Mouse (Mus musculus): ENCODE results near the gene Ercc4.
"Not testable (repeated sequence)": the region's sequence is repeated elsewhere in the genome, so short reads cannot be mapped to it uniquely, and the experiment has no call there.

Ercc4 gene

DNA sequence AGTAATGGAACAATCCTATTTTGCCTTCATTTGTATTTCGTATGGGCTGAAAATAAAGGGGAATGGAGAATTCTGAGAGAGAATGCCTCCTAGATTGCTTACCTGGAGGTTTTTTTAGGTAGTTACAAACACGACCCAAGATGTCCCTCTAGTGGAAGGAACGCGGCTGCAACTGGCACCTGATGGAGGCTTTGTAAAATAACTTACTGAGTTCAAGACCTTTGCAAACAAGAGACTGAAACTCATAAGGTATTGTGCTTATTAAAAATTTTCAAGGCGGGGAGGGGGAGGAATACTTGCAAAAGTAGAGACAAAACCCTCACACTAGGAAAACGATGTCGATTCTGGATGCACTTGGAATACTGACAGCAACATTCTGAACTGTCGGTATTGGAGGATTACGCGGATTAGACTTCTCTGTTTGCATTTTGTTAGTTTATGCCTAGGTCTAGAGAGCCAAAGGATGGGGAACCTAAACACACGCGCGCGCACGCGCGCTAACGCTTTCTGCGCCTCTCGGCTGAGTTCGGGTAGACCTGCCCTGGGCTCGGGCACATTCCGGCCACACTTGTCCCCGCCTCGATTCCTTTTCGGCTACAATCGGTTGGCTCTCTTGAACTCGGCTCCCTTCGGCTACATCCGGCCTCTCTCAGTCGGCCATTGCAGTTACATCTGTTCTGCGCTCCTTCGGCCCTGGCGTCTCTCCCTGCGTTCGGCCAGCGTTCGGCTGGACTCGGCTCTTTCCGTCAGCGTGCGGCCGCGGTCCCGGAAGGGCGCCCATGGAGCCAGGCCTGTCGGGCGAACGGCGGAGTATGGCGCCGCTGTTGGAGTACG is at the start of gene Ercc4:
Gene Ercc4, plus strand, starts transcription at position 529 of the 834 bp plus-strand sequence.
- peak; percentile 98 for DNase-seq (ENCODE audit: low spot score in 2 of 2)

DNA sequence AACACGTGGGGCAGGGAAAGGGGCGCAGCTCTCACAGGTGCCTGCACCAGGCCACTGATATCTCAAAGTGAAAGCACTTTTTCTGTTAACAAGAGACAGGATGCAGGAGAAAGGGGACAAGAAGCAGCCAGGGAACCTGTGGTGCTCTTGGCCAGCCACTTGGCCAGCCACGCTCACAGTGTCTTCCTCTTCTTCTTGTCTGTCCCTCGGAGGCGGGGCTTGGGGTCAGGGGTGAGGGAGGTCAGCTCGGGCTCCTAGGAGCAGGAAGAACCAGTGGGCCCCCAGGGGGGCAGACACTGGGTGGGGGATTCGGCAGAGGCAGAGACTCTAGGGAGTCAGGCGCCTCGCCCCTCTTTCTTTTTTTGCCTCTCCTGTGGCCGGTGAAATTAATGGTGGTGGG is 48.4 kb upstream of the Ercc4 start:
- DNase-seq (ENCODE audit: low spot score in 2 of 2) = no peak

DNA sequence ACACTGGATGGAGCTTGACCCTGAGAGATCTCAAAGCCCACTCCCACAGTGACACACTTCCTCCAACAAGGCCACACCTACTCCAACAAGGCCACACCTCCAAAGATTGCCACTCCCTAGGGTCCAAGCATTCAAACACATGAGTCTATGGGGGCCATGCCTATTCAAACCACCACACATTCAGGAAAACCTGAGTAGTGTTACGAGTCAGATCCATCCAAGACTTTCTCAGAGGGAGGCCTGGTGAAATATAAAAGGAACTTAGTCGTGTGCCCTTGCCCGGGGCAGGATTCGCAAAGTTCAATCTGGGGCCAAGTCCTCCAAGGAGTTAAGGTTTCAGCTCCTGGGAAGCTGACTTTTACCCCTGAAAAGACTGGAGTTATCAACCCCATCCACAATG is 35.3 kb upstream of the Ercc4 start:
- DNase-seq (ENCODE audit: low spot score in 2 of 2) = no peak

DNA sequence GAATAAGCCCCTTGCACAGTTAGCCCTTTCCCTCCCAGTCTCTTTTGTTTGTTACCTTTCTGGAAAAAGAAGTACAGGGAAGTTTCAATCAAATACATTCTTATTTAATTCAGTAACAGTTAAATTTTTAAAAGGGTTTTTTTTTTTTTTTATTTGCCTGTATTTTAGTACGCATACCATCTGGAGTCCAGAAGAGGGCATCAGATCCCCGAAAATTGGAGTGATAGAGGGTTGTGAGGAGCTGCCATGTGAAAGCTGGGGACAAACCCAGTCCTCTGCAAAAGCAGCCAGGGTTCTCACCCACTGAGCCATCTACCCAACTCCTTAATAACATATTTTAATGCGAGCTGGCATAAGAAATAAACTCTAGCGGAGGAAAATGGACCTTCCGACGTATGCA is 29.3 kb upstream of the Ercc4 start:
- DNase-seq (ENCODE audit: low spot score in 2 of 2) = no peak

DNA sequence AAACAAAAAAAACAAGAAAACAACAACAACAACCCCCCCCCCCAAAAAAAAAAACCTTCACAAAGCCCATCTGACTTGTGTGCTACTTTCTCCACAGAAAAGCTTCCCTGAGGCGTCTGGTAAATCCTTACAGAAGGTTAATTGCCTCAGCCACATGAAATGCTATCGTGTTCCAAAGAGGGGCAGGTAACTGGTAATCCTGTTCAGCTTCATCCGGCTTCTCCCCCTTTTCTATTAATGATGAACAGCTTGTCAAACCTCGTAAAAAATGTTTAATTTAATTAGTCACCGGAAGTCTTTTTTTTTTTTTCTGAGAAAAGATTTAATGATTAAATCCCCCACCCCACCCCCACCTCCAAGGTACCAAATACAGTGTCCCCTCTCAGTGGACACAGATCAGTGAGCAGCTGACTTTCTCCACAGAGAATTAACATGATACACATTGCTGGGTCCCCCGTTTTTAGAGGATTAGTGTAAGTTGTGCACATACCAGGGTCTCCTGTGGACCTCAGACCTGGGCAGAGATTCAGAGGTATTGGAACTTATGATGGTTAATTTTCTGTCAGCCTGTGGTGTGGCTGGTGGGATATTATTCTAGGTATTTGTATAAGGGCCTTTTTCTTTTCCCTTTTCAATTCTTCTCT is 26.2 kb upstream of the Ercc4 start:
- DNase-seq (ENCODE audit: low spot score in 2 of 2) = no peak

DNA sequence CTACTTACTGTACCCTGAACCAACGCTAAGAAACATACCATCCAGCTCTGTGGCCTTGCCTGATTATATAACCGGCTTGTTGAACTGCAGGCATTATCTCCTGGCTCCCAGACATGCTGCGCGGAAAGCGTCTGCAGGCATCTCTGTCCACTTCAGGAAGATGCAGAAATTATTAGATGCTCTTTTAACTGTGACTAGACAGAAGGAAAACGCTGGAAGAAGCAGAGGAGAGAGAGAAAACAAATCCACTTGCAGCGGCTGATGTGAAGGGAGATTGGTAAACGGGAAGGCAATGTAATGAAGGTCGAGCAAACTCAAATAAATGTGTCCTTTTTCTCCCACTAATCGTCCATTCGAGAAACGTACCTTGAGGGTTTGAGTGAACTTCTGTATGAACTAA is 1.1 kb upstream of the Ercc4 start:
- DNase-seq (ENCODE audit: low spot score in 2 of 2) = no peak

DNA sequence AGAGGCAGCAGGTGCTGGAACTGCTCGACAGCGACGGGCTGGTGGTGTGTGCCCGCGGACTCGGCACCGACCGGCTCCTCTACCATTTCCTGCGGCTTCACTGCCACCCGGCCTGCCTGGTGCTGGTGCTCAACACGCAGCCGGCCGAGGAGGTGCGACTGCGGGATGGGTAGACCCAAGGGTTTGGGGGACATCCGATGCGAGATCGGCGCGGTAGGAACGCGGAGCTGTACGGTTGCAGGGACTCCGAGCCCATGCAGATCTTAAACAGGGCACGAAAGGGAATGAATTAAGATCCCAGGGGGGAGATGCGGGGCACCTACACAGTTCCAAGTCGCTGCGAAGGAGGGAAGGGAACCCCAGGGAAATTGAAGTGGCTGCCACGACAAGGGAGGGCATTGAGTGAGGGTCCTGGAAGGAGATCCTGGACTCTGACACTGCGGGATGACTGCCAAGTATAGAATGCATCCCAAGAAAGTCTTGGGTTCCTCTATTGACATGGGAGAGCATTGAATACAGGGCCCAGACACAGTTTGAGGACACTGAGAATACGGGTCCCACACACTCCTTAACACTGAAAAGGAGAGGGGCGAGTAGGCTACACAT is 609 bp downstream of the Ercc4 start:
- DNase-seq (ENCODE audit: low spot score in 2 of 2) = no peak

DNA sequence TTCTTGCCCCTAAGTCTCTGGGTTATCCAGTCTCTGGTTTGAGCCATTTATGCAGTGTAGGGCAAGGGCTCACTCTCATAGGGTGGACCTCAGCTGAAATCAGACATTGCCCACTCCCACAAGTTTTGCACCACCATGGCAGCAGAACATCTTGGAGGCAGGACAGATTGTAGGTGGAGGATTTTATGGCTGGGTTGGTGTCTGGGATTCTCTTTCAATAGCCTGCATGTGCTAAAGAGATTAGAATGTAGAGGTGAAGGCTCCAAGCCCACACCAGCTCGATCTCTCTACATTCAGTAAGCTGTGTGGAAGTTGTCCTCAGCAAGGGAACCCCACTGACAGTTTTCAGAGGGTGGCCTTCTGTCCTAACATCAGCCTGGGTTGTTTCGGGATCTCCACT is 5.3 kb downstream of the Ercc4 start:
- no peak for DNase-seq (ENCODE audit: low spot score in 2 of 2)

DNA sequence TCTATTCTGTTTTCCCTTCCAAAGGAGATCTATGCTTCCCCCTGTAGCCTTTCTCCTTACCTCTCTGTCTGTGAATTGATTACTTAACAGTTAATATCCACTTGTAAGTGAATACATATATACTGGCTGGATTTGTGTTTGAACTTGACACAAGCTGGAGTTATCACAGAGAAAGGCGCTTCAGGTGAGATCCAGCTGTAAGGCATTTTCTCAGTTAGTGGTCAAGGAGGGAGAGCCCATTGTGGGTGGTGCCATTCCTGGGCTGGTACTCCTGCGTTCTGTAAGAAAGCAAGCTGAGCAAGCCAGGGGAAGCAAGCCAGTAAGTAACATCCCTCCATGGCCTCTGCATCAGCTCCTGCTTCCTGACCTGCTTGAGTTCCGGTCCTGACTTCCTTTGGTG is 6.0 kb downstream of the Ercc4 start:
- DNase-seq (ENCODE audit: low spot score in 2 of 2) = not testable (repeated sequence)

DNA sequence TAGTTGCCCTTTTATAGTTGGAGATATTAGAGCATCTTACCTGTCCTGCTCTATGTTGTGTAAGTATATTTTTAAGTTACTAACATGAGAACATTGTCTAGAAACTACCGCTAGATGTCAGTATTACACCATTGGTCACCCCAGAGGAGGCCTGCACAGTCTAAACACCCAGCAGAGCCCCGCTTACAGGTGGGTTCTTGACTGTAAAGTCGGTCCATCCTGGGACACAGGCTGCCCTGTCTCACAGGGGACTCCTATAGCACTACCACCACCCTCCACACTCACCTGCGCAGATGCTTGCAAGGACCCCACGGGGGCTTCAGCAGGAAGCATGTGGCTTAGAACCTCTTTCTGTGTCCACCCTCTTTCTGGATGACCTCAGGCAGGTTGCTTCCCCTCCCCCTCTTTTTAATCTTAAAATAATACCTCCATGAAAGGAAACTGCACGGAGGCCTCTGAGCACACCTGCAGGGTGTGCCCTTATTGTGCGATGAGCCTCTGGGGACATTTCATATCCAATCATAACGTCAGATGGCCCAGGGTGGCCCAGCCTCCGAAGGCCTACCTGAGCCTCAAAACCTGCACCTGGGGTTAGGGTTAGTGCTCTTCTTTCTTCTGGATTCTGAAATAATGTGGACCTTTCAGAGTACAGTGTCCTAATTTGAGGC is 7.9 kb downstream of the Ercc4 start:
- peak; percentile 51 to 59 for DNase-seq (ENCODE audit: low spot score in 2 of 2)

DNA sequence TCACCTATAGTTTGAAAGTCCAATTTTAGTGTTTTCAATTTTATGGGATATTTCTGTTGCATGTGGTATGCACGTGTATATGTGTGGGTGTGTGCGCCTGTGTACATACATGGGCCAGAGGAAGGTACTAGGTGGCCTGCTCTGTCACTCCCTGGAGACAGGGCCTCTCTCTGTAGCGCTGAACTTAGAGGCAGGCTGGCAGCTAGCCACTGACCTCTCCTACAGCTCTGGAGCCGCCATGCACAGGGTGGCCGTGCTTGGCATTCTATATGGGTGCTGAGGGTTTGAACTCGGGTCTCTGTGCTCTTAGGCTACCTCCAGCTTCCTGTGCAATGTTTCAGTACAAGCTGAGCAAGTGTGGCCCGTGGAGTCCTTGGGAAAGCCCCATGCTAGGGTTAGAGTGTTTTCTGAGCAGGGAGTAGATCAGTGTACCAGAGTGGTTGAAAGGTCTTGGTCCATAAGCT is 8.5 kb downstream of the Ercc4 start:
- no peak for DNase-seq (ENCODE audit: low spot score in 2 of 2)

DNA sequence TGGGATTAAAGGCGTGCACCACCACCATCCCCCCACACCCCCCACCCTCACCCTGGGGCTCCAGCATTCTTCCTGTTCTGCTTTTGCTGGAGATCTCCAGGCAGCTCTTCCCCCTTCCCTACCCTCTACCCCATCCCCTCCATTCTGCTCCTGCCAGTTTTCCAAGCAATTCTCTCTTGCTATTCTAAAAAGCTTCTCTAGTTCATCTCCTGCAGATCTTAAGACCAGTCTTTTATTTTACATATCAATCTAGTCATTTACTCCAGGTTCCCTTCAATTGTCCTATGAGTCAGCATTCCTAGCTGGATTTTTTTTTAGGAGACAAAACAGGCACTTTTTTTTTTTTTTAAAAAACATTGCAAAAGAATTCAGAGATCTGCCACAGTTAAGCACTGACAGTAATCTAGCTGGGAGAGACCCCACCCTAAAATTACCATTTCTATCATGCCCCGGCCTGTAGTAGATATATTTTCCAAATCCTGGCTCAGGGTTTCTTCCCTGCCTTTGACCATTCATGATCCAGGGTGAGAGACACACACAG is 9.3 kb downstream of the Ercc4 start:
- no peak for DNase-seq (ENCODE audit: low spot score in 2 of 2)

DNA sequence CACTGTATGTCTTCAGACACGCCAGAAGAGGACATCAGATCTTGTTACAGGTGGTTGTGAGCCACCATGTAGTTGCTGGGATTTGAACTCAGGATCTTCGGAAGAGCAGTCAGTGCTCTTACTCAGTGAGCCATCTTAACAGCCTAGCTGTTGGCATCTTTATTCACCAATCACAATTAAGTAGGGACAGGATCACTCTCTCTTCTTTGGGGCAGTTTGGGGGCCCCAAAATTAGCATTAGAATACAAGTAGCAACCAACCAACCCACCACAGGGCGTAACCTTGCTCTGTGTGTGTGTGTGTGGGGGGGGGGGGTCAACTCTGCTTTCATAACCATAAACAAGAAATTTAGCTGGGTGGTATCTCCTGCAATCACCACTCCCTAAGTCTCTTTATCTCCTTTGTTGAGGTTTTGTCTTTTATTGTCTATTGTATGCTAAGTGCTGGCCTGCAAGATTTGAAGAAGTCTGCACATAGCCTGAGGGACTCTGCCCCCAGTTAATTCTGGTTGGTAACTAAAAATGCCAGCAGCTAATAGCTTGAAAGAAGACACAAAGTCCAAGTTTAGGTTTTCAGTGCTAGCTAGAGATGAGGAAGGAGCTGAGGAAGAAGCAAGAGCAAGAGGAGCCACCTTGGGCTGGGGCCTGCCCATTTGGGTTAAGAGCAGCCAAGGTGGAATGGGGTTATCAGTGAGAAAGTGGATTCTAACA is 10.3 kb downstream of the Ercc4 start:
- DNase-seq (ENCODE audit: low spot score in 2 of 2) = no peak

DNA sequence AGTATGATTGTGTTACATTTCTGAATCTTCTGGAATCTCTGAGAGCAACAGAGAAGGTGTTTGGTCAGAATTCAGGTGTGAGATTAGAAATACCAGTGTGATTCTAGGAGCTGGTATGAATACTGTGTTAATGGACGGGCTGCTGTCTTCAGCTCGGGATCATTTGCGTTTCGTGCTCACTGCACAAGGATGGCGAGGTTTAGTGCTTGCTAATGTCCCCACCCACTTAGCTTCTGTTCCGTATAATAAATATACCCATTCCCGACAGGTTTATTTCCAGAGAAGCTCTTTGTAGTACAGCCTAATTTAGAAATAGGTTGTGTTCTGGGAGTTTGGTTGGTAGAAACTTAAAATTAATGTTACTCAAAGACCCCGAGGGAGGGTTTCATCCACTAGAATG is 15.9 kb downstream of the Ercc4 start:
- DNase-seq (ENCODE audit: low spot score in 2 of 2) = no peak

DNA sequence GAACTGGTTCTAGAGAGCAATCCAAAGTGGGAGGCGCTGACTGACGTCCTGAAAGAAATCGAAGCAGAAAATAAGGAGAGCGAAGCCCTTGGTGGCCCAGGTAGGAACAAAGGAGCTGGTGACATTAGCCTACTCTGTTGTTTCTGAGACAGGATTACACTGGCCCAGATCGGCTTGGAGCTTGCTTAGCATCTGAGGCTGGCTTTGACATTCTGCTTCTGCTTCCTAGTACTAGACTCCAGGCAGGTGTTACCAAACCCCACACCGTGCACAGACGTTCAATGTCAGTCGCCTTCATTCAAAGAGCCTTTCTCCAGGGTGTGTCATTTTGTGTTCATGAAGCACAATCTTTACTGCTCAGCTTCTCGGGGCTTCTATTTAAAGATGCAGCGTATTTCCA is 18.1 kb downstream of the Ercc4 start:
- no peak for DNase-seq (ENCODE audit: low spot score in 2 of 2)

DNA sequence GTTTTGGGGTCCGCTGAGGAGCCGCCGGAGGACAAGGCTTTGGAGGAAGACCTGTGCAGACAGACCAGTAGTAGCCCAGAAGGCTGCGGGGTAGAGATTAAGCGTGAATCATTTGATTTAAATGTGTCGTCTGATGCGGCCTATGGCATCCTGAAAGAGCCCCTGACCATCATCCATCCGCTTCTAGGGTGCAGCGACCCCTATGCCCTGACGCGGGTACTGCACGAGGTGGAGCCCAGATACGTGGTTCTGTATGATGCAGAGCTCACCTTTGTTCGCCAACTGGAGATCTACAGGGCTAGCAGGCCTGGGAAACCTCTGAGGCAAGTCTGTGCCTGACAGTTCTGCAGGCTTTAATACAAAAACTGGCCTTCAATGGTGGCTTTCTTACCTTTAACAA is 20.9 kb downstream of the Ercc4 start:
- no peak for DNase-seq (ENCODE audit: low spot score in 2 of 2)

DNA sequence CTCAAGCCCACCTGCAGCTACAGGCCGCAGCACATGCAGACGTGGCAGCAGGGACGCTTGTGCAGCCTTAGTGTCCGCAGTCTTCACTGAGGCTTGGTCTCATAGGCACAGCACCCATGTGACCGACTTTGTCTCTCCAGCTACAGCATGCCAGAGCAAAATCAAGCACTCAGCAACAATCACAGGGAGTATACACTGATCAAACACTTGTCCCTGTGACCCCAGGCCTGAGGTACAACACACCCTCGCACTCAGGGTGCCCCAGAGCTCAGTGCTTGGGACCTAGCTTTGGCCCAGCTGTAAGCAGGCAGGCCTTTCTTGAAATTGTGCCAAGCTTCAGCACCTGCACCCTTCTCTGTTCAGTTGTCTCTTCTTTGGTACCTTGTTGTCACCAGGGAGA is 31.7 kb downstream of the Ercc4 start:
- no peak for DNase-seq (ENCODE audit: low spot score in 2 of 2)

DNA sequence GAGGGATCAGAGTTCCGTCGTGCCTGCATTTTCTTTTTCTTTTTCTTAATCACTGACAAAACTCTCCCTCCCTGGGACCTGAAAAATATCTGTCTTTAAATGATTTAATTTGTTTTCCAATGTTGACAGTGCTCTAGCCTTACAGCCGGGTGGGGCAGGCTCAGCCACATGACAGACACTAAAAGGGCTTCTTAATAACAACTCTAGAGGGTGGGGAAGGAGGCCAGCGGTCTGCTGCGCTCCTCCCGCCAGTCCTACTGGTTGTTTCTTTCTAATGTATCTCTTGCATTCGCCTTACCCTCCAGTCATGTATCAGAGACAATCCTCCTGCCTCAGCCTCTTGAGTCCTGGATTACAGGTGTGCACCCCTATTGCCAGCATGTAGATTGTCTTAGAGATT is 34.4 kb downstream of the Ercc4 start:
- DNase-seq (ENCODE audit: low spot score in 2 of 2) = no peak

DNA sequence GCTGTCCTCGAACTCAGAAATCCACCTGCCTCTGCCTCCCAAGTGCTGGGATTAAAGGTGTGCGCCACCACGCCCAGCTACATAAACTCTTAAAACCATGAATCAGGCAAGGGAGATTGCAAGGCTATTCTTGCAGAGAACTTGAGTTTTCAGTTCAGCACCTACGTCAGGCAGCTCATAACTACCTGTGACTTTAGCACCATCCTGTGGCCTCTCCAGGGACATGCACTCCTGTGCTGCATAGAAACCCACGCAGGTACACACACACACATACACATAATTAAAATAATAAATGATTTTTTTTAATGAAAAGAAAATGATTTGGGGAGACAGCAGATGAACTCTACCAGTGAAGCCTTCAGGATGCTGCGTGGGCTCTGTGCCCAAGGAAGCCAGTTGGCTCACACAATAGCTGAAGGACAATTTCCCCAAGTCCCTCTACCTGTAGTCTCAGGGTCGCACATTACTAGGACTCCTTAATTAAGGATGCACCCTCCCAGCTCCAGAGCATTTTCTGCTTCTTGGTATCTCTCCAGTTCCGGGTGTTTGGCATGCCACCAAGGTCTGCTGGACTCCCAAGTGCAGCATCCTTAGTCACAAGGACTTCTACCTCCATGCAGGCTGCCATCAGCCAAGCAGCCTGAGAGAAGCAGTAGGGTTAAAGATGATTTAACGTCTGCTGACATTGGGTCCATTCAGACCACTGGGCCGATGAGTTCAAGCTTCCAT is 35.4 kb downstream of the Ercc4 start:
- no peak for DNase-seq (ENCODE audit: low spot score in 2 of 2)

DNA sequence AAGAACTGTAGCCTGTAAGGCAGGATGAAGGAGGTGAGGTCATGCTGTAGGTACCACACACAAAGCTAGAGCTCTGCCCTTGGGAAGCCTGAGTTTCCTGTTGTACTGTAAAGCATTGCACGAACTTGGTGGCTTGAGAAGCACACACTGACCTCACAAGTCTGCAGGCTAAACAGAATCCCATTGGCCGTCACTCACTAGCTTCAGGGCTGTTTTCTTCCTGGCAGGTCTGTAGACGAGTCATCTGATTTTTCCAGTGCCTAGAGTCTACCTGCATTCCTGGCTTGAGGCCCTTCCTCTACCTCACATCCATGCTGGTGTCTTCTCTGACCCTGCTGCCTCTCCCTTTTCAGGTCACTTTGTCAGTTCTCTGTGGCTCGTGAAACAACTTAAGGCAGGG is 36.7 kb downstream of the Ercc4 start:
- DNase-seq (ENCODE audit: low spot score in 2 of 2) = no peak

Measured in right cerebral cortex, postnatal 10 days (tissue).